Mouse (Mus musculus): Measurements from ENCODE around the gene Gm10382. TPM values are rescaled to one million over a fixed set of nuclear protein-coding genes. Genes with fewer than 3 reads are reported as not detected.
A peak's percentile ranks its signal among the peaks of the same experiment; 100 is the strongest.
"Not testable (repeated sequence)": the region's sequence is repeated elsewhere in the genome, so short reads cannot be mapped to it uniquely, and the experiment has no call there.

The Gm10382 gene
- polyA plus RNA-seq, 1 experiment from 2014 or later = 0.67 TPM

DNA sequence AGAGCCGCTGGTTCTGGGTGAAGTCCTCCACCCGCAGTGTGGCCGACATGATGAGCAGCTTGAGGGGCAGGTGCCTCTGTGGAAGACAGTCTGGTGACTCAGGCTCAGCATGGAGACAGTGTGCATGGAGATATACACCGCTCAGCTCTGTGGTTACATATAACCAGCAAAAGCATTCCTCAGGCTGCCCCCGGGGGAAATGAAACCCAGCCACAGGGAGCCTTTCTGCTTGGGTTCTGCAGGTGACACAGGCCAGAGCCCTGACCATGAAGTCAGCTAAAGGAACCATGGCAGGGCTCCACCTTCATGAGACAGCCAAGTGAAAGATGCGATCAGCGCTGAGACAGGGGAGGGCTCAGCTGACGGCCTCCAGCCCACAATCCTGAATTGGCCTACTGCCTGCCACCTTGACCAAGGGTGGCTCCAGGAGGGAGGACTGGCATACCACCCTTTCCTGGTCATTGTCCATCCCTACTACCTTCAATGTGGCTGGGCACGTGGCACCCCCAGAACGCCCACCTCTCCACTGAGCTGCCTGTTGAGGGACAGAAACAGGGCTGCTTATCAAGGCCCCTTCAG is 36.7 kb downstream of the Gm10382 start:
- H3K27me3 ChIP-seq (ENCODE audit: insufficient read depth, poor library complexity, severe bottlenecking) = no peaks in the 10 kb centered on the region
- 0 out of 2 replicates have a peak overlapping the region, but pooled peaks have one; percentile 8 for H3K27ac ChIP-seq
- no peak overlapping the region for H3K4me3 ChIP-seq
- peaks cover 100% of the 10 kb centered on the region for H3K36me3 ChIP-seq
- 92% methylated on average over 10 of the region's 10 CpGs for WGBS
- no peaks in the 10 kb centered on the region for H3K9me3 ChIP-seq
- no peak for DNase-seq (ENCODE audit: low spot score)
- peaks cover 3% of the 10 kb centered on the region; the same call in 1 of the 2 replicates for H3K4me1 ChIP-seq

DNA sequence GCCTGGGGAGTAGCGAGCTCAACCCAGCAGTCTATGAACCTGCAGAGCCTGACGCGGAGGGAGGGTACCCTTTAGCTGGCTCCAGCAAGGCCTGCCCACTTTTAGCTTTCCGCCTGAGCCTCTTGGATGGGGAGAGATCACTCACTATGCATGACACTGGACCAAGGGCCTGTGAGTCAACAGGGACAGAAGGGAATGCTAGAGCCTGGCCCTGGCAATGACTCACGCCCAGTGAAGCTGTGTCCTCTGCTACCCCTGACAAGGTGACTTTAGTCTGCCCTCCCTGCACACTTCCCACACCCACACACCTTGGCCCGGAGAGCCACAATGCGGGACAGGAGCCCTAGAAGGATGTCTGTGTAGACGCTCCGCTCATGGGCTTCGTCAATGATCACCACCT is 37.2 kb downstream of the Gm10382 start:
- H3K27me3 ChIP-seq (ENCODE audit: insufficient read depth, poor library complexity, severe bottlenecking) = no peaks in the 10 kb centered on the region
- H3K4me1 ChIP-seq = peaks cover 3% of the 10 kb centered on the region; the same call in 1 of the 2 replicates
- 92% methylated on average over 10 of the region's 10 CpGs for WGBS
- H3K27ac ChIP-seq = peak overlapping the region; percentile 26; the same call in 1 of the 2 replicates
- no peak for DNase-seq (ENCODE audit: low spot score)
- H3K9me3 ChIP-seq = no peaks in the 10 kb centered on the region
- H3K4me3 ChIP-seq = no peak overlapping the region
- H3K36me3 ChIP-seq = peaks cover 100% of the 10 kb centered on the region

DNA sequence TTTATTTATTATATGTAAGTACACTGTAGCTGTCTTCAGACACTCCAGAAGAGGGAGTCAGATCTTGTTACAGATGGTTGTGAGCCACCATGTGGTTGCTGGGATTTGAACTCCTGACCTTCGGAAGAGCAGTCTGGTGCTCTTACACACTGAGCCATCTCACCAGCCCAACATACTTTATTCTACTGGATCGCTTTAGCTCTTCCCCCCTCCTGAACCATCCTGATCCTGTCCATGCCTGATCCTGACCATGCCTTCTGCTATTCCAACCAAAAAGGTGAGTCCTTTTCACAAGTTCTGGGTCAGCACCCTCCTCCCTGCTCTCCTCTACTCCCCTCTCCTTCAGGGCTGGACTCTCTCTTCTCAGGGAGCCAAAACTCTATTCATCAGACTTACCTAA is 43.2 kb downstream of the Gm10382 start:
- DNase-seq (ENCODE audit: low spot score); H3K9me3 ChIP-seq; H3K4me3 ChIP-seq; H3K27me3 ChIP-seq (ENCODE audit: insufficient read depth, poor library complexity, severe bottlenecking); H3K27ac ChIP-seq: not testable (repeated sequence)
- WGBS = 91% methylated on average over 2 of the region's 2 CpGs
- Histone ChIP-seq H3K36me3 (peaks cover 45% of the 10 kb centered on the region), H3K4me1 (peaks cover 15% of the 10 kb centered on the region)

DNA sequence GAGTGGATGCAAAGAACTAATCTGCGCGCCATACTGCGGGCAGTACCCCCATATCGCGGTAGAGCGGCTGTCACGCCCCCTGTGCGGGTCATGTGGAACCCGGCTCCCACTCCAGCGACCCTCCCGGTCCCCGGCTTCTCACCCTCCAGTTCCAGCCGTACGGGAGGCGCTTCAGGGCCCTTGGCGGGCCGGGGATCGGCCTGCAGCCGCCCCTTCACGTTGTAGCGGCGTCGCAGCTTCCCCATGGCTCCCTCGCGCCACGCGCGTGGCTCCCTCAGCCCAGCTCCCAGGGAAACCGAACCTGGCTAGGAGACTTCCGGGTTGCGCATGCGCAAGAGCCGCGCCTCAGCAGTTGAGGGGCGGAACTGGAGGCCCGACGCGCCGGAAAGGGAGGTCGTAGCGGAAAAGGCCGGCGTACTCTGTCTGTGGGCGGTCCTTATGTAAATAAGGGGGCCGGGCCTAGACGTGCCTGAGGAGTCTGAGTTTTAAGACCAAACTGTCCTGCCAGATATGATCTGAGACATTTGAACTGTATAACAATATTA is 44.7 kb downstream of the Gm10382 start, which contains the start of gene Dhx37:
Gene Dhx37 (minus strand): TSS at position 329 of the 545 bp plus-strand sequence.
- 0% methylated on average over 46 of the region's 46 CpGs for WGBS
- peak; percentile 97 for DNase-seq (ENCODE audit: low spot score)
- H3K4me3 ChIP-seq = peak within 1 kb of the TSS; percentile 99
- no peaks in the 10 kb centered on the region for H3K9me3 ChIP-seq
- peaks cover 29% of the 10 kb centered on the region for H3K36me3 ChIP-seq
- peak within 1 kb of the TSS; percentile 95 for H3K27ac ChIP-seq
- H3K27me3 ChIP-seq (ENCODE audit: insufficient read depth, poor library complexity, severe bottlenecking) = no peaks in the 10 kb centered on the region
- H3K4me1 ChIP-seq = peaks cover 15% of the 10 kb centered on the region

DNA sequence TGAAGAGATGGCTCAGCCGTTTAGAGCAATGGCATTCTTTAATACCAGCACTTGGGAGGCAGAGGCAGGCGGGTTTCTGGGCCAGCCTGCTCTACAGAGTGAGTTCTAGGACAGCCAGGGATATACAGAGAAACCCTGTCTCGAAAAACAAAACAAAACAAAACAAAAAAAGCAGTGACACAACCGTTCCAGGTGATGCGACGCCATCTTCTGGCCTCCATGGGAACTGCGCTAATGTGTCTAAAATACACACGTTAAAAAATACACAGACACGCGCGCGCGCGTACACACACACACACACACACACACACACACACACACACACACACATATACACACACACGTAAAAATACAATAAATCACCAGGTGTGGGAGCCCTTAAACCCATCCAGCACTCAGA is 45.2 kb downstream of the Gm10382 start:
- WGBS = 56% methylated on average over 15 of the region's 15 CpGs
- H3K4me3 ChIP-seq = peak overlapping the region; percentile 99
- H3K27ac ChIP-seq; H3K9me3 ChIP-seq; H3K27me3 ChIP-seq (ENCODE audit: insufficient read depth, poor library complexity, severe bottlenecking); DNase-seq (ENCODE audit: low spot score): not testable (repeated sequence)
- H3K4me1 ChIP-seq = peaks cover 15% of the 10 kb centered on the region
- H3K36me3 ChIP-seq = peaks cover 25% of the 10 kb centered on the region

Other genes starting within 250 kb of the Gm10382 start
- 17.8 and 23.3 TPM in 2 replicates for gene Ncor2, start 210.1 kb upstream of the Gm10382 start, polyA plus RNA-seq (2016; fragmentation: Nextera tagmentation; extraction: Ambion mirVana)
- gene Scarb1, start 48.2 kb upstream of the Gm10382 start, polyA plus RNA-seq (2016; fragmentation: Nextera tagmentation; extraction: Ambion mirVana) = 73.1 and 94.3 TPM in 2 replicates
- 921 and 966 TPM in 2 replicates for gene Ubc, start 880 bp downstream of the Gm10382 start, polyA plus RNA-seq (2016; fragmentation: Nextera tagmentation; extraction: Ambion mirVana)
- gene Dhx37, start 44.8 kb downstream of the Gm10382 start, polyA plus RNA-seq (2016; fragmentation: Nextera tagmentation; extraction: Ambion mirVana) = 15.9 and 18.7 TPM in 2 replicates
- gene Bri3bp, start 52.2 kb downstream of the Gm10382 start, polyA plus RNA-seq (2016; fragmentation: Nextera tagmentation; extraction: Ambion mirVana) = 45.6 and 52.9 TPM in 2 replicates
- 24.2 and 30.1 TPM in 2 replicates for gene Aacs, start 86.5 kb downstream of the Gm10382 start, polyA plus RNA-seq (2016; fragmentation: Nextera tagmentation; extraction: Ambion mirVana)
- 0.04 TPM in 1 of 2 replicates, not detected in the other for gene Tmem132b, start 142.5 kb downstream of the Gm10382 start, polyA plus RNA-seq (2016; fragmentation: Nextera tagmentation; extraction: Ambion mirVana)